Mouse (Mus musculus): ENCODE measurements around the gene Diablo. TPM values are rescaled to one million over a fixed set of nuclear protein-coding genes. Genes with fewer than 3 reads are reported as not detected.

The Diablo gene
- total and polyA plus RNA-seq, 3 experiments = 37.7 to 68.0 (median 58.7) TPM

DNA sequence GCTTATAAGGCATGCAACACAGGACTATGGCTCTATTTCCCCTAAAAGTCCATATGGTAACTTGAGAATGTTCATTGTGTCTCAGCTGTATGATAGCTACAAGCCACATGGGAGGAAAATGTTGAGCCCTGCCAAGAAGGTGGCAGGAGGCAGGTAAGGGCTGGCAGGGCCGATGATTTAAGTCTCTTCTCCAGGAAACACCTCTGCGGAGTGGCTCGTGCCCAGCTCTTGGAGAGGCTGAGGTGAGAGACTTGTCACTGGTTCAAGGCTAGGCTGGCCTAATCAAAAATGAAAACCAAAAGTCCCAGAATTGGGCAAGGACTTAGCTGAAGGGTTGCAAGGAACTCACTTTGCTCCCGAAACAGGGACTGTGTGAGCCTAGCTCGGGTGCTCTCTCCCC, 13.8 kb downstream of the Diablo start, which contains the start of gene B3gnt4:
B3gnt4 (plus strand) TSS at position 301 of the 400 bp plus-strand sequence.
- TF ChIP-seq ZNF384 (IDR thresholded peaks at IDR 0.05; ENCODE audit: low read depth, low read length) = no peak
- TF ChIP-seq NELFE (IDR thresholded peaks at IDR 0.05; ENCODE audit: low read depth, low read length) = no peak
- TF ChIP-seq MEF2A (IDR thresholded peaks at IDR 0.05; ENCODE audit: borderline replicate concordance, low read depth, low read length) = no peak
- TF ChIP-seq MAZ (IDR thresholded peaks at IDR 0.05; ENCODE audit: low read depth, low read length) = no peak
- TF ChIP-seq ZKSCAN1 (IDR thresholded peaks at IDR 0.05; ENCODE audit: borderline replicate concordance, low read depth, low read length) = no peak
- no peak for TF ChIP-seq ETS1 (conservative IDR thresholded peaks at IDR 0.05; ENCODE audit: low read depth, low read length)
- no peak for TF ChIP-seq JUN (IDR thresholded peaks at IDR 0.05; ENCODE audit: insufficient read depth, low read depth, low read length)
- no peak for TF ChIP-seq E2F4 (IDR thresholded peaks at IDR 0.05; ENCODE audit: insufficient replicate concordance, low read depth, low read length)
- no peak for TF ChIP-seq JUND (conservative IDR thresholded peaks at IDR 0.05; ENCODE audit: low read depth, low read length)
- no peak for TF ChIP-seq GABPA (IDR thresholded peaks at IDR 0.05; ENCODE audit: insufficient replicate concordance, low read depth, low read length)
- TF ChIP-seq CTCF (conservative IDR thresholded peaks at IDR 0.05 in 1 of 2, IDR thresholded peaks at IDR 0.05 in 1 of 2; ENCODE audit: low read depth in 2 of 2, low read length in 2 of 2) = no peak
- TF ChIP-seq ZC3H11A (IDR thresholded peaks at IDR 0.05; ENCODE audit: low read depth, low read length) = no peak
- no peak for TF ChIP-seq ZMIZ1 (IDR thresholded peaks at IDR 0.05; ENCODE audit: low read depth, low read length)
- no peak for TF ChIP-seq KAT2A (IDR thresholded peaks at IDR 0.05; ENCODE audit: insufficient replicate concordance, low read length)
- no peak for TF ChIP-seq PAX5 (IDR thresholded peaks at IDR 0.05; ENCODE audit: low read length)
- no peak for TF ChIP-seq TBP (conservative IDR thresholded peaks at IDR 0.05; ENCODE audit: low read depth, low read length)
- no peak for TF ChIP-seq CHD2 (IDR thresholded peaks at IDR 0.05; ENCODE audit: low read length)
- no peak for TF ChIP-seq SIN3A (IDR thresholded peaks at IDR 0.05; ENCODE audit: low read length)
- no peak for TF ChIP-seq CHD1 (IDR thresholded peaks at IDR 0.05; ENCODE audit: low read depth, low read length)
- TF ChIP-seq EP300 (IDR thresholded peaks at IDR 0.05; ENCODE audit: low read length) = no peak
- H3K4me1 ChIP-seq (ENCODE audit: control insufficient read depth in 1 of 2, insufficient read depth in 2 of 2) = 0 out of 4 replicates have a peak, but pooled peaks cover 0 to 6% of the 10 kb centered on the region in 2 experiments
- in situ Hi-C loops (cut with MboI; ENCODE audit: low pct_ligation_motif_present, low pct_unique_long_range_greater_than_20kb, low sequenced_read_pairs) = no loop called here
- no peaks in the 10 kb centered on the region for H3K9me3 ChIP-seq (replicated peaks; ENCODE audit: low read length)
- peaks cover 11% of the 10 kb centered on the region for H3K27me3 ChIP-seq (replicated peaks)
- DNase-seq (ENCODE audit: extremely low read depth) = no peak
- no peak within 1 kb of the TSS for H3K27ac ChIP-seq (ENCODE audit: insufficient read depth, low read depth)
- no peaks in the 10 kb centered on the region for H3K79me2 ChIP-seq (replicated peaks; ENCODE audit: control insufficient read depth, extremely low read depth, insufficient read depth, poor library complexity, severe bottlenecking)
- no peak within 1 kb of the TSS for H3K4me3 ChIP-seq (replicated peaks in 1 of 3; ENCODE audit: low read depth in 2 of 3, low read length in 2 of 3, poor library complexity in 1 of 3)
- peaks cover 22 to 52% of the 10 kb centered on the region in 2 experiments for H3K36me3 ChIP-seq (replicated peaks in 1 of 2; ENCODE audit: control insufficient read depth in 1 of 2, insufficient read depth in 1 of 2, low read length in 1 of 2)
- H3K9ac ChIP-seq (ENCODE audit: insufficient read depth, low read depth) = no peak within 1 kb of the TSS
- dilution Hi-C loops (cut with MboI; ENCODE audit: extremely low pct_ligation_motif_present, extremely low pct_unique_long_range_greater_than_20kb, low sequenced_read_pairs) = no loop called here
- no peak within 1 kb of the TSS for H3K4me2 ChIP-seq (ENCODE audit: insufficient read depth, low read depth, poor library complexity, severe bottlenecking)

DNA sequence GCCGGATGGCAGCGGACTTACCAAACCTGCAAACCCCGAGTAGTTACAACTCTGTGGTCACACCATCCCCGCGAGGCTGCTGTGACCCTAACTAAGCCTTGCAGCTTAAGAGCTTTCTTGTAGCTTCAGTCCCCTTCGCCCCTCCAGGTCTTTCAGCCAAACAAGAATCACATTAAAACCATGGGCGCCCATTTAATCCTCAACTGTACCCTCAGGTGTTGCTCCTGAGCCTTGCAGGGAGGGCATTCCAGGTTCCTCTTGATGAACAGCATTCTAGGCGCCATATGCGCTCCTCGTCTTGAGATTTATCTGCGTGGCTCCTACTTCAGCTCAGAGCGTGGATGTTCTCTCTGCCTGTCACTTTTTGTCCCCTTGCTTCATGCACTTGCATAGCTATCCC, 15.1 kb downstream of the Diablo start:
- 0 out of 4 replicates have a peak, but pooled peaks cover 0 to 6% of the 10 kb centered on the region in 2 experiments for H3K4me1 ChIP-seq (ENCODE audit: control insufficient read depth in 1 of 2, insufficient read depth in 2 of 2)
- H3K4me2 ChIP-seq (ENCODE audit: insufficient read depth, low read depth, poor library complexity, severe bottlenecking) = peak overlapping the region; percentile 77; the same call in 1 of the 2 replicates
- H3K4me3 ChIP-seq (replicated peaks in 1 of 3; ENCODE audit: low read depth in 2 of 3, low read length in 2 of 3, poor library complexity in 1 of 3) = no peak overlapping the region
- in situ Hi-C loops (cut with MboI; ENCODE audit: low pct_ligation_motif_present, low pct_unique_long_range_greater_than_20kb, low sequenced_read_pairs) (no loop called here), dilution Hi-C loops (cut with MboI; ENCODE audit: extremely low pct_ligation_motif_present, extremely low pct_unique_long_range_greater_than_20kb, low sequenced_read_pairs) (no loop called here)
- TF ChIP-seq RAD21 (IDR thresholded peaks at IDR 0.05; ENCODE audit: low read depth, low read length) (no peak), MXI1 (IDR thresholded peaks at IDR 0.05; ENCODE audit: low read depth, low read length) (no peak), JUN (IDR thresholded peaks at IDR 0.05; ENCODE audit: insufficient read depth, low read depth, low read length) (no peak), SMC3 (IDR thresholded peaks at IDR 0.05; ENCODE audit: low read depth, low read length) (no peak), NRF1 (IDR thresholded peaks at IDR 0.05; ENCODE audit: low read depth, low read length) (no peak), ZKSCAN1 (IDR thresholded peaks at IDR 0.05; ENCODE audit: borderline replicate concordance, low read depth, low read length) (no peak), CHD1 (IDR thresholded peaks at IDR 0.05; ENCODE audit: low read depth, low read length) (no peak), MAX (IDR thresholded peaks at IDR 0.05; ENCODE audit: low read length) (no peak), SIN3A (IDR thresholded peaks at IDR 0.05; ENCODE audit: low read length) (no peak), JUND (conservative IDR thresholded peaks at IDR 0.05; ENCODE audit: low read depth, low read length) (no peak), ZMIZ1 (IDR thresholded peaks at IDR 0.05; ENCODE audit: low read depth, low read length) (no peak), IRF4 (IDR thresholded peaks at IDR 0.05; ENCODE audit: low read depth, low read length) (no peak), POLR2A (IDR thresholded peaks at IDR 0.05; ENCODE audit: low read depth, low read length) (no peak), ZNF384 (IDR thresholded peaks at IDR 0.05; ENCODE audit: low read depth, low read length) (no peak), USF2 (conservative IDR thresholded peaks at IDR 0.05; ENCODE audit: low read depth, low read length) (no peak)
- no peak overlapping the region for H3K9ac ChIP-seq (ENCODE audit: insufficient read depth, low read depth)
- H3K79me2 ChIP-seq (replicated peaks; ENCODE audit: control insufficient read depth, extremely low read depth, insufficient read depth, poor library complexity, severe bottlenecking) = no peaks in the 10 kb centered on the region
- H3K9me3 ChIP-seq (replicated peaks; ENCODE audit: low read length) = no peaks in the 10 kb centered on the region
- H3K27ac ChIP-seq (ENCODE audit: insufficient read depth, low read depth) = no peak overlapping the region
- H3K27me3 ChIP-seq (replicated peaks) = peaks cover 18% of the 10 kb centered on the region
- peaks cover 19 to 40% of the 10 kb centered on the region in 2 experiments for H3K36me3 ChIP-seq (replicated peaks in 1 of 2; ENCODE audit: control insufficient read depth in 1 of 2, insufficient read depth in 1 of 2, low read length in 1 of 2)
- DNase-seq (ENCODE audit: extremely low read depth) = no peak
